Mouse (Mus musculus) lung, adult 2 months (tissue): ENCODE data around the gene Gm21981.

Experiments used
- CTCF ChIP-seq: fragments of 200-500 bp; IDR thresholded peaks from 2 replicates; pipeline ENCODE4 v1.5.1; 2011; ENCODE audit warnings: mild to moderate bottlenecking, low read length, control low read depth; ENCODE audit not compliant: insufficient read depth
- POLR2A ChIP-seq: fragments of 200-500 bp; IDR thresholded peaks from 2 replicates; pipeline ENCODE4 v1.6.1; 2011; ENCODE audit warnings: low read depth, mild to moderate bottlenecking, control low read depth, low read length, borderline replicate concordance; ENCODE audit errors: extremely low read depth

GRCm38 (mm10) chr17:47707961-47708360 is 13.7 kb upstream of the Gm21981 start:
- TF ChIP-seq POLR2A (no peak), CTCF (no peak)
